Mouse (Mus musculus): ENCODE data around the gene Igf1r.

DNA sequence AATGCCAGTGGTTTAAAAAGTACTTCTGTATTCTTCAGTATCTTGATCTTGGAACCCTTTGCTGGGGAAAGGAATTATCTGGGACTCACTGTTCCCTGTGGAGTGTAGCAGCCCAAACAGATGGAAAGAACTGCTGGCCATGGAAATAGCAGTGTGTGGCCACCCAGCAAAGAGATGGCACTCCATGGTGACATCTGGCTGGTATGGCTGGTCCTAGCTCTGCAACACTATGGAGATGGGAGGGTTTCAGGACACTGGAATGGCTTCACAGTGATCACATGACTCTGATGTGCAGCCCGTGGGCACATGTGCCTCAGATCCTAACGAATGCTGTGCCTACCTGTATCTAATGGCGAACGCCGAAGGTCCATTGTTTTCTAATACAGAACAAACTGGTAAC is 279.9 kb downstream of the Igf1r start:
- no peak for TF ChIP-seq ZC3H11A (IDR thresholded peaks at IDR 0.05; ENCODE audit: borderline replicate concordance, low read depth, low read length)
- TF ChIP-seq ZNF384 (IDR thresholded peaks at IDR 0.05; ENCODE audit: low read depth, low read length): no peak
- TF ChIP-seq CHD2 (IDR thresholded peaks at IDR 0.05; ENCODE audit: low read depth, low read length): no peak
